Mouse (Mus musculus): ENCODE results near the gene Mtfr1l. TPM values are rescaled to one million over a fixed set of nuclear protein-coding genes. Genes with fewer than 3 reads are reported as not detected.

Gene Mtfr1l
- 125 and 129 TPM in 2 replicates for polyA plus RNA-seq (2016; fragmentation: Nextera tagmentation; extraction: Ambion mirVana)

GRCm38 (mm10) chr4:134534932-134535786 lies at the start of gene Mtfr1l:
Gene Mtfr1l (minus strand): TSS chr4:134535387.
- under 1% methylated on average over 71 of the region's 71 CpGs for WGBS
- peak within 1 kb of the TSS; percentile 86 for H3K27ac ChIP-seq
- no peaks in the 10 kb centered on the region for H3K9me3 ChIP-seq
- peak within 1 kb of the TSS; percentile 98 for H3K4me2 ChIP-seq
- peaks cover 32% of the 10 kb centered on the region for H3K36me3 ChIP-seq (replicated peaks)
- H3K4me1 ChIP-seq: peaks cover 20% of the 10 kb centered on the region
- H3K9ac ChIP-seq: peak within 1 kb of the TSS; percentile 91
- peak within 1 kb of the TSS; percentile 94 for H3K4me3 ChIP-seq (replicated peaks)
- H3K27me3 ChIP-seq: no peaks in the 10 kb centered on the region
- peak; percentile 97 for ATAC-seq (ENCODE audit: low FRiP score)

GRCm38 (mm10) chr4:134583513-134583912 lies 48.3 kb upstream of the Mtfr1l start:
- no peak overlapping the region for H3K4me3 ChIP-seq (replicated peaks)
- no peaks in the 10 kb centered on the region for H3K27me3 ChIP-seq
- H3K27ac ChIP-seq: no peak overlapping the region
- no peaks in the 10 kb centered on the region for H3K9me3 ChIP-seq
- H3K4me2 ChIP-seq: no peak overlapping the region
- peaks cover 30% of the 10 kb centered on the region for H3K4me1 ChIP-seq
- no peak overlapping the region for H3K9ac ChIP-seq
- no peak for ATAC-seq (ENCODE audit: low FRiP score)
- WGBS: 65% methylated on average over 3 of the region's 3 CpGs
- no peaks in the 10 kb centered on the region for H3K36me3 ChIP-seq (replicated peaks)

GRCm38 (mm10) chr4:134581365-134581764 lies 46.2 kb upstream of the Mtfr1l start:
- Histone ChIP-seq H3K4me3 (replicated peaks) (no peak overlapping the region), H3K9ac (no peak overlapping the region), H3K36me3 (replicated peaks) (no peaks in the 10 kb centered on the region), H3K27me3 (no peaks in the 10 kb centered on the region), H3K27ac (peak overlapping the region; percentile 3; the same call in 1 of the 2 replicates), H3K4me1 (peaks cover 32% of the 10 kb centered on the region), H3K9me3 (no peaks in the 10 kb centered on the region), H3K4me2 (no peak overlapping the region)
- 0 out of 2 replicates have a peak, but pooled peaks have one; percentile 30 for ATAC-seq (ENCODE audit: low FRiP score)
- 63% methylated on average over 8 of the region's 8 CpGs for WGBS

DNA sequence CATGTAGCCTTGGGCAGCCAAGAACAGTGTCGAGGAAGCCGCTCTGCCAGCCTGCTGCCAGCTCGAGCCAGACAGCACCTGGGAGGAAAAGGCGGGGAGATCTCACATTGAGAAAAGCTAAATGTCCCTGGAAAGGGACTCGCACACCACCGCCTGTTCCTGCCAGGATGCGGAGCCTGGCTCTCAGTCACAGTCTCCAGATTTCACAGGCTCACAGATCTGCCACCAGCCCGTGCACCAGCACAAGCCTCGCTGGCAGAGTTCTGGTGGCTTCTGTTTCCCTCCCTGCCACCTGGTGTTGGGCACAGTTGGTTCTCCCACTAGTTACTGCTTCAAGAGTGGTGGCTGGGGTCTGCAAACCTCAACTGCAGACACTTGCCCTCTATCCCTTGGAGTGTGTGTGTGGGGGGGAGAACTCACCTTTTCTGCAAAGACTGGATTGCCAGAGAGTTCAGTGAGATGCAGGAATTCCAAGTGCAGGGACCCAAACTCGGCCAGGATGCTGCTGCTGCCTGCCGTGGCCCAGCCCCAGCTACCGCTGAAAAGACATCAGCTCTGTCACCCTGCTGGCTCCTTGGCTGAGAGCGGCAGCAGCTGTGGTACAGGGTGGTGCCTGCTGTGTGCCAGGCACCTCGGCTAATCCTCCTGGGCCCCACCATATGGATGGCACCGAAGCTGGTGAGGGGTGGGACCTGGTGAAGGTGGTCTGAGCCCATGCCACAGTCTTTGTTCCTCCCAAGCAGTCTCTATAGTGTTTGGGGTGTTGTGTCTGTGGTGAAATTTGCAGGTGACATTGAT lies 45.4 kb upstream of the Mtfr1l start:
- no peak overlapping the region for H3K9ac ChIP-seq
- WGBS: 72% methylated on average over 15 of the region's 15 CpGs
- peak overlapping the region; percentile 53; the same call in 1 of the 2 replicates for H3K27ac ChIP-seq
- no peak for ATAC-seq (ENCODE audit: low FRiP score)
- no peak overlapping the region for H3K4me2 ChIP-seq
- no peaks in the 10 kb centered on the region for H3K27me3 ChIP-seq
- no peaks in the 10 kb centered on the region for H3K9me3 ChIP-seq
- H3K4me1 ChIP-seq: peaks cover 38% of the 10 kb centered on the region
- H3K4me3 ChIP-seq (replicated peaks): no peak overlapping the region
- H3K36me3 ChIP-seq (replicated peaks): no peaks in the 10 kb centered on the region

GRCm38 (mm10) chr4:134579620-134580019 lies 44.4 kb upstream of the Mtfr1l start:
- no peak for ATAC-seq (ENCODE audit: low FRiP score)
- WGBS: 43% methylated on average over 5 of the region's 5 CpGs
- Histone ChIP-seq H3K27me3 (no peaks in the 10 kb centered on the region), H3K4me3 (replicated peaks) (no peak overlapping the region), H3K9ac (0 out of 2 replicates have a peak overlapping the region, but pooled peaks have one; percentile 25), H3K4me2 (peak overlapping the region; percentile 11; the same call in 1 of the 2 replicates), H3K4me1 (peaks cover 42% of the 10 kb centered on the region), H3K27ac (no peak overlapping the region), H3K9me3 (no peaks in the 10 kb centered on the region), H3K36me3 (replicated peaks) (no peaks in the 10 kb centered on the region)

GRCm38 (mm10) chr4:134579212-134579611 lies 44.0 kb upstream of the Mtfr1l start:
- no peak overlapping the region for H3K27ac ChIP-seq
- ATAC-seq (ENCODE audit: low FRiP score): no peak

DNA sequence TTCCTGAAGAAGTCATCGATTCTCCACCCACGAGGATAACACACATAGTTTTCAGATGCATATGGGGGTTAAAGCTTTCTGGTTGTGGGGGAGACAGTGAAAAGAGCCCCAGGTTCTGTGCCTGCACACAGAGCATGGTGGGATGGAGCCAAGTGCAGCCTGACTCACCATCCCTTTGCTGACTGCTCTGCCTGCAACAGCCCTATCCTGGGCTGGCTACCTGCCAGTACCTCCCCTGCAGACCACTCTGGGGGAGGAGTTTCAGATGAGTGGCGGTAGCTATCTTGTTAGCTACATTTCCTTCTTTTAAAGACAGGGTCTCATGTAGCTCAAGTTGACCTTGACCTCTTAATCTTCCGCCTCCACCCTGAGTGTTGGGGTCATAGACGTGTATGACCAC lies 43.2 kb upstream of the Mtfr1l start:
- H3K4me3 ChIP-seq (replicated peaks): no peak overlapping the region
- 73% methylated on average over 5 of the region's 5 CpGs for WGBS

More at GRCm38 (mm10) chr4:134579212-134579611, 44.0 kb upstream of the Mtfr1l start:
- WGBS: 24% methylated on average over 11 of the region's 11 CpGs
- Histone ChIP-seq H3K27me3 (no peaks in the 10 kb centered on the region), H3K4me3 (replicated peaks) (no peak overlapping the region), H3K4me2 (peak overlapping the region; percentile 11; the same call in 1 of the 2 replicates), H3K9ac (peak overlapping the region; percentile 25; the same call in 1 of the 2 replicates), H3K4me1 (peaks cover 42% of the 10 kb centered on the region), H3K36me3 (replicated peaks) (no peaks in the 10 kb centered on the region), H3K9me3 (no peaks in the 10 kb centered on the region)

DNA sequence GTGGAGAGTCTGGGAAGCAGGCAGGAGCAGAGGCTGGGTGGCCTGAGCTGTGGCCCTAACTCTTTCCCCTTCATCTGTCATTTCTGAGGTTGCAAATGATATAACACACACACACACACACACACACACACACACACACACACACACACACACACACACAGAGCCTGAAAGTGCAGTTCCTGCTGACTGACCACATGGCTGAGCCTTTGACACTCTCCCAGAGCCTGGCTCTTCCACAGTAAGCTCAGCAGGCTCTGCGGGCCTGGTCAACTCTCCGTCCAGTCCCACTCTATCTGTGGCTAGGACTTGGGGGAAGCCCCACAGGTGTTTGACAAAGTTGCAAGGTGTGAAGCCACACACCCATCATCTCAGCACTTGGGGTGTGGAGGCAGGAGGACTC lies 42.1 kb upstream of the Mtfr1l start:
- Histone ChIP-seq H3K4me1 (peaks cover 42% of the 10 kb centered on the region), H3K4me2 (no peak overlapping the region), H3K36me3 (replicated peaks) (no peaks in the 10 kb centered on the region), H3K27me3 (no peaks in the 10 kb centered on the region), H3K27ac (no peak overlapping the region), H3K9me3 (no peaks in the 10 kb centered on the region), H3K9ac (no peak overlapping the region), H3K4me3 (replicated peaks) (no peak overlapping the region)
- ATAC-seq (ENCODE audit: low FRiP score): no peak
- WGBS: 81% methylated on average over 2 of the region's 2 CpGs

More for the DNA sequence above, 43.2 kb upstream of the Mtfr1l start:
- H3K9ac ChIP-seq: no peak overlapping the region
- no peaks in the 10 kb centered on the region for H3K9me3 ChIP-seq
- H3K4me2 ChIP-seq: no peak overlapping the region
- H3K4me1 ChIP-seq: peaks cover 42% of the 10 kb centered on the region
- ATAC-seq (ENCODE audit: low FRiP score): no peak
- no peaks in the 10 kb centered on the region for H3K36me3 ChIP-seq (replicated peaks)
- no peak overlapping the region for H3K27ac ChIP-seq
- no peaks in the 10 kb centered on the region for H3K27me3 ChIP-seq

DNA sequence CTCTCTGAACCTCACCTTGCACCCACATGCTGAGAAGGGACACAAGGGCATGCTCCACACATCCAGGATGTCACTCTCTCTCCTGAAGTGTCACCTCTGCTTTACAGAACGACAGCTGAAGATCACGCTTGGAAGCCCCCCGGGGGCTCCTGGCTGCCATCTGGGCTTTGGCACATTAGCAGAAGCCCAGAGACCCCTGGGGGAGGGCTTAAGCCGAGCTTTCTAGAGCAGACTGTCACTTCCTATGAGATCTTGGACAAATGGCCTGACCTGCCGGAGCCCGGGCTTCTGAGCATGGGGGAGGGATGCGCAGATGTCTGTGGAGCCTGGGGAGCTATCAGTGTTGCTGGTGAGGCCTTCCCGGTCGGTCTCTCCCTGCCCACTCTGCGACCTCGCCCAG lies 40.3 kb upstream of the Mtfr1l start:
- H3K4me3 ChIP-seq (replicated peaks): no peak overlapping the region
- H3K27ac ChIP-seq: no peak overlapping the region
- no peaks in the 10 kb centered on the region for H3K36me3 ChIP-seq (replicated peaks)
- H3K9me3 ChIP-seq: no peaks in the 10 kb centered on the region
- no peak for ATAC-seq (ENCODE audit: low FRiP score)
- H3K4me1 ChIP-seq: peaks cover 29% of the 10 kb centered on the region
- H3K27me3 ChIP-seq: no peaks in the 10 kb centered on the region
- H3K9ac ChIP-seq: no peak overlapping the region
- no peak overlapping the region for H3K4me2 ChIP-seq
- 67% methylated on average over 11 of the region's 11 CpGs for WGBS

DNA sequence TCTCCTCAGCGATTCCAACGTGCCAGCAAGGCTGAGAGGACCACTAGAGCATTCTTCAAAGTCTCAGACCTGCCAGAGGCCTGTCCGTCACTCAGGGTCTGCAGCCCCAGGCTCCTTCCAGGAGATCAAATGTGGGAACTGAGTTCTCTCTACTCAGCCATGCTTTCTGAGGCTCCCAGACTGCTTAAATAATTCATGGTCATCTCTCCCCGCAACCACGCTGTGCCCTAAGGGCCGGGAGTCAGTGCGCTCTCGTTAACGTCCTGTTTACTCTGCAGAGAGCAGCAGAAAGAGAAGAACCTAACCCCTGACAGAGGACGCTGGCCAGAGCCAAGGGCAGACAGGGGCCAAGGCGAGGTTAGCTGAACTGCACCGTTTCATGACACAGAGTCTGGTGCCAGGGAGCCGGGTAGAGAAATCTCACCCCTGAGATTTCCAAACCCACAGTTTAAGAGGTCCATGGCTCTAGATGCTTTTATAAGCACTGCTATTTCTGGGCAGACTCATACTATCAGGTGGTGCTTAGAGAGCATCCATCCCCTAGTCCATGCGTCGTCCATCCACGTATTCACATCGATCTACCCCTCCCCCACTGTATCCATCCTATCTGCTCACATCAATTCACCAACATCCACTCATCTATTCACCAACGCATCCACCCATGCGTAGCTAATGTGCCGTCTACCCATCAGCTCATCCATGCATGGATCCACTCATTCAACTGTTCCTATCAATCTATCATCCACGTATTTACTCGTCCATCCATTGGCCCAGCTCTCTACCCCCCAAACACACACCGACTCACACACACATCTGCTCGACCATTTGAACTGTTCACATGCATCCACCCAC lies 37.5 kb upstream of the Mtfr1l start:
- no peak for ATAC-seq (ENCODE audit: low FRiP score)
- no peak overlapping the region for H3K4me3 ChIP-seq (replicated peaks)
- H3K9ac ChIP-seq: no peak overlapping the region
- H3K27me3 ChIP-seq: no peaks in the 10 kb centered on the region
- no peak overlapping the region for H3K4me2 ChIP-seq
- 89% methylated on average over 24 of the region's 24 CpGs for WGBS
- peaks cover 14% of the 10 kb centered on the region for H3K4me1 ChIP-seq
- no peaks in the 10 kb centered on the region for H3K36me3 ChIP-seq (replicated peaks)
- no peaks in the 10 kb centered on the region for H3K9me3 ChIP-seq
- no peak overlapping the region for H3K27ac ChIP-seq

DNA sequence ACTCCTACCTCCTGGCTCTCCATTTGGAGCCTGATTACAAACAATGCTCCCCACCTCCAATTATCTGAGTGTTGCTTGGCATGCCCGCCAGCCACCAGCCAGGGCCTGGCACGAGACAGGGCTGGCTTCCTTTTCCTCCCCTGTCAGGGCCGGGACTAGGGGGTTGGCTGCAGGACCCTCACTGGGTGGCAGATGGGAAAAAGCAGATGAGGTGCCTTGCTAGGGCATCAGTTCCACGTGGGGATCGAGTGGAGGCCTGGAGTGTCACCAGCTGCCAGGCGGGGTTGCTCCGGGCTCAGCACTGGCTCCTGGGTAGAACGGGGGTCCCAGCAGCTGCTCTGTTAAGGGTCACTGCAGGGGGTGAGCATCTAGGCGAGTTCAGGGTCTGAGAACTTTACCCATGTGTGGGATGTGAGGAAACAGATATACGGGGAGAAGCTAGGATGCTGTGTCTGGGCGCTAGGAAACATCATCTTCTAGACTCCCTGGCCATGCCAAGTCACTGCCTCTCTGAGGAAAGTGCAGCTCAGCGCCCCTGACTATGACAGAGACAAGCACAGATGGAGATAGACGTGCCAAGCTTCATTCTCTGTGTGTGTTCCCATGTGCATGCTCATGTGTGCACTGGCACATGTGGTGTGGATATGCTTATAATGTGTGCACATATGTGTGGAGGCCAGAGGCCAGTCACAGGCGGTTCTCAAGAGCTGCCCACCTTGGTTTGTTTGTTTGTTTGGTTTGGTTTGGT lies 35.7 kb upstream of the Mtfr1l start:
- Histone ChIP-seq H3K4me1 (peaks cover 17% of the 10 kb centered on the region), H3K27ac (no peak overlapping the region; the same call in 1 of the 2 replicates), H3K27me3 (no peaks in the 10 kb centered on the region), H3K9me3 (no peaks in the 10 kb centered on the region), H3K9ac (no peak overlapping the region), H3K36me3 (replicated peaks) (no peaks in the 10 kb centered on the region), H3K4me3 (replicated peaks) (no peak overlapping the region), H3K4me2 (no peak overlapping the region)
- no peak for ATAC-seq (ENCODE audit: low FRiP score)
- WGBS: 75% methylated on average over 14 of the region's 14 CpGs
